Mouse (Mus musculus): Measurements from ENCODE around the gene Klhl31. TPM values are rescaled to one million over a fixed set of nuclear protein-coding genes. Genes with fewer than 3 reads are reported as not detected.
A peak's percentile ranks its signal among the peaks of the same experiment; 100 is the strongest.

Gene Klhl31
- polyA plus RNA-seq, 1 experiment from 2014 or later: 3.5 TPM

- Histone ChIP-seq H3K4me3 (ENCODE audit: low read depth, low read length) (no peak overlapping the region), H3K27me3 (ENCODE audit: control insufficient read depth, insufficient read depth, low read length) (no peaks in the 10 kb centered on the region), H3K9ac (ENCODE audit: low read length) (no peak overlapping the region), H3K4me2 (ENCODE audit: low read depth) (no peak overlapping the region), H3K36me3 (ENCODE audit: control insufficient read depth, insufficient read depth, low read length) (no peaks in the 10 kb centered on the region), H3K27ac (ENCODE audit: low read depth, low read length) (no peak overlapping the region), H3K9me3 (ENCODE audit: control insufficient read depth, low read length) (no peaks in the 10 kb centered on the region), H3K4me1 (ENCODE audit: control insufficient read depth, insufficient read depth, low read length) (no peaks in the 10 kb centered on the region)
- ATAC-seq (ENCODE audit: insufficient read depth, low FRiP score, low TSS enrichment): no peak
- WGBS: 81% methylated on average over 2 of the region's 2 CpGs
- no peak for DNase-seq (ENCODE audit: low spot score)
Measured at GRCm38 (mm10) chr9:77618392-77618791, 17.9 kb upstream of the Klhl31 start.

- H3K27me3 ChIP-seq (ENCODE audit: control insufficient read depth, insufficient read depth, low read length): no peaks in the 10 kb centered on the region
- no peak overlapping the region for H3K4me3 ChIP-seq (ENCODE audit: low read depth, low read length)
- H3K27ac ChIP-seq (ENCODE audit: low read depth, low read length): no peak overlapping the region
- H3K4me2 ChIP-seq (ENCODE audit: low read depth): no peak overlapping the region
- no peak overlapping the region for H3K9ac ChIP-seq (ENCODE audit: low read length)
- no peaks in the 10 kb centered on the region for H3K36me3 ChIP-seq (ENCODE audit: control insufficient read depth, insufficient read depth, low read length)
- H3K4me1 ChIP-seq (ENCODE audit: control insufficient read depth, insufficient read depth, low read length): no peaks in the 10 kb centered on the region
- DNase-seq (ENCODE audit: low spot score) (no peak), ATAC-seq (ENCODE audit: insufficient read depth, low FRiP score, low TSS enrichment) (no peak)
- 85% methylated on average over 6 of the region's 6 CpGs for WGBS
- no peaks in the 10 kb centered on the region for H3K9me3 ChIP-seq (ENCODE audit: control insufficient read depth, low read length)
Measured at GRCm38 (mm10) chr9:77620077-77620476, 16.2 kb upstream of the Klhl31 start.

GRCm38 (mm10) chr9:77620482-77620881 lies 15.8 kb upstream of the Klhl31 start:
- Histone ChIP-seq H3K4me1 (ENCODE audit: control insufficient read depth, insufficient read depth, low read length) (no peaks in the 10 kb centered on the region), H3K36me3 (ENCODE audit: control insufficient read depth, insufficient read depth, low read length) (no peaks in the 10 kb centered on the region), H3K4me2 (ENCODE audit: low read depth) (no peak overlapping the region), H3K27ac (ENCODE audit: low read depth, low read length) (no peak overlapping the region), H3K27me3 (ENCODE audit: control insufficient read depth, insufficient read depth, low read length) (no peaks in the 10 kb centered on the region), H3K9ac (ENCODE audit: low read length) (no peak overlapping the region), H3K9me3 (ENCODE audit: control insufficient read depth, low read length) (no peaks in the 10 kb centered on the region), H3K4me3 (ENCODE audit: low read depth, low read length) (no peak overlapping the region)
- DNase-seq (ENCODE audit: low spot score) (no peak), ATAC-seq (ENCODE audit: insufficient read depth, low FRiP score, low TSS enrichment) (no peak; the same call in 1 of the 2 replicates)
- 53% methylated on average over 2 of the region's 2 CpGs for WGBS

DNA sequence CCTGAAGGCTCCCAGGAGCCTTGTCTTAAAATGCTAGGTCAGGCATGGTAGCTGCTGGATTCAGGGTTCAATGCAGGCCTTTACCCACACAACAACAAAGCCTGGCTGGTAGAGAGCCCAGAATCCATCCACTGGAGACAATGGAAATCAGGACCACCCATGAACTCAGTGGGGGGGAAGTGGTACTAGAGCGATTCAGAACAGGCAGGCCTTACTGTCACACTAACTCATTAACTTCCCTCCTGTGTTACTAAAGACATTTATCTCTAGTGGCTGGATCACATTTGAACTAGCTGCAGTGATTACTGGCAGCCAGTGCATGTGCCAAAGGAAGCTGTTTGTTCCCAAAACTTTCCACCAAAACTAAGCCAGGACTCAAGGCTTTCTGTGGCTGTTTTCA lies 13.4 kb upstream of the Klhl31 start:
- Histone ChIP-seq H3K4me1 (ENCODE audit: control insufficient read depth, insufficient read depth, low read length) (no peaks in the 10 kb centered on the region), H3K36me3 (ENCODE audit: control insufficient read depth, insufficient read depth, low read length) (no peaks in the 10 kb centered on the region), H3K27ac (ENCODE audit: low read depth, low read length) (no peak overlapping the region), H3K4me2 (ENCODE audit: low read depth) (no peak overlapping the region), H3K9me3 (ENCODE audit: control insufficient read depth, low read length) (no peaks in the 10 kb centered on the region), H3K27me3 (ENCODE audit: control insufficient read depth, insufficient read depth, low read length) (no peaks in the 10 kb centered on the region), H3K4me3 (ENCODE audit: low read depth, low read length) (no peak overlapping the region), H3K9ac (ENCODE audit: low read length) (no peak overlapping the region)
- whole genome bisulfite sequencing: 22% methylated on average over 1 of the region's 1 CpGs
- no peak for ATAC-seq (ENCODE audit: insufficient read depth, low FRiP score, low TSS enrichment)
- peak; percentile 15 for DNase-seq (ENCODE audit: low spot score)

DNA sequence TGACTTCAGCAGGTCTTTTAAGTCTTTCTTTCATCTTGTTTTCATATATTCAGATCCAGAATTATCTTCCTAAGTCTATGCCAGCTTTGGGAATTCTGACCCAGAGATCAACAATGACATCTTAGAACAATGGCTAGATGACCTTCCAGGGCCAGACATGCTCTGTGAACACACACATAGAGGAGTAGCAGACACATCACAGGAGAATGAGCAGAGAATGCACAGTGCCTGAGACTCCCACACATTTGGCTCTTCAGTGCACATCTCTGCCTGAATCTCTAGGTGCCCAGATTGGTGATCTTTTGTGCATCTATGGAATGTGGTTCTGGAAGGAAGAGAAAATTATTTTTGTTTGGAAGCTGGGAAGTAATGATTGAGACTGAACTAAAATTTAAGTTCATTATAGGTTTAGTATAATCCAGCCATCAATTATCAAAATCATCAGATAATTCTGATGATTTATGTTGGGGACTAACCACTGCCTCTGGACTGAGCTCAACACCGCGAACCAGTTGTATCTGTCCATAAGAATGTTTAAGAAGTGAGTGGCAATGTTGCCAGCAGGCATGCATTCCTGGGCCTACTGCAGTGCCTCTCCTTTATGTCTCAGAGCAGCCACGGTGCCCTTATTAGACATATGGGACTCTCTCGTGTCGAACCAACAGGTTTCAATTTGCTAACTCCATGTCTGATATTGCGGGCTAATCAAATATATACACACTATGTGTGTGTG lies 12.8 kb upstream of the Klhl31 start:
- WGBS: 93% methylated on average over 6 of the region's 6 CpGs
- Histone ChIP-seq H3K4me2 (ENCODE audit: low read depth) (no peak overlapping the region), H3K9ac (ENCODE audit: low read length) (no peak overlapping the region), H3K36me3 (ENCODE audit: control insufficient read depth, insufficient read depth, low read length) (no peaks in the 10 kb centered on the region), H3K9me3 (ENCODE audit: control insufficient read depth, low read length) (no peaks in the 10 kb centered on the region), H3K27ac (ENCODE audit: low read depth, low read length) (no peak overlapping the region), H3K4me3 (ENCODE audit: low read depth, low read length) (no peak overlapping the region), H3K27me3 (ENCODE audit: control insufficient read depth, insufficient read depth, low read length) (no peaks in the 10 kb centered on the region), H3K4me1 (ENCODE audit: control insufficient read depth, insufficient read depth, low read length) (no peaks in the 10 kb centered on the region)
- ATAC-seq (ENCODE audit: insufficient read depth, low FRiP score, low TSS enrichment) (no peak), DNase-seq (ENCODE audit: low spot score) (no peak)

DNA sequence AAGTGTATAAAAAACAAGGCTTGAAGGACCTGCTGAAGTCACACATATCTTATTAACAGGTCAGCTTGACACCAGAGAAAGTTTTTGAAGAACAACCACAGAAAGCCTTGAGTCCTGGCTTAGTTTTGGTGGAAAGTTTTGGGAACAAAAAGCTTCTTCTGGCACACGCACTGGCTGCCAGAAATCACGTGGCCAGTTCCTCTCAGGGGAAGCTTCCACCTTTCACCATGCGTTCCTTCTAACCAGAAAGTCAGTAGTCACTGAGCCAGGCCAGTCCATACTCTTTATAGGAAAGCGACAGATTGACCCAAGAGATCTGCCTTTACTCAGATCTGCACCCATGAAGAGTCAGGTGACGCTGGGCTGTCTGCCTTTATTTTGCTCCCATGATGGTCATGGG lies 12.1 kb upstream of the Klhl31 start:
- H3K9me3 ChIP-seq (ENCODE audit: control insufficient read depth, low read length): no peaks in the 10 kb centered on the region
- H3K4me1 ChIP-seq (ENCODE audit: control insufficient read depth, insufficient read depth, low read length): no peaks in the 10 kb centered on the region
- no peak for ATAC-seq (ENCODE audit: insufficient read depth, low FRiP score, low TSS enrichment)
- no peaks in the 10 kb centered on the region for H3K36me3 ChIP-seq (ENCODE audit: control insufficient read depth, insufficient read depth, low read length)
- no peak overlapping the region for H3K4me3 ChIP-seq (ENCODE audit: low read depth, low read length)
- no peak overlapping the region for H3K4me2 ChIP-seq (ENCODE audit: low read depth)
- 86% methylated on average over 5 of the region's 5 CpGs for WGBS
- H3K27me3 ChIP-seq (ENCODE audit: control insufficient read depth, insufficient read depth, low read length): no peaks in the 10 kb centered on the region
- DNase-seq (ENCODE audit: low spot score): no peak
- no peak overlapping the region for H3K9ac ChIP-seq (ENCODE audit: low read length)
- no peak overlapping the region for H3K27ac ChIP-seq (ENCODE audit: low read depth, low read length)

DNA sequence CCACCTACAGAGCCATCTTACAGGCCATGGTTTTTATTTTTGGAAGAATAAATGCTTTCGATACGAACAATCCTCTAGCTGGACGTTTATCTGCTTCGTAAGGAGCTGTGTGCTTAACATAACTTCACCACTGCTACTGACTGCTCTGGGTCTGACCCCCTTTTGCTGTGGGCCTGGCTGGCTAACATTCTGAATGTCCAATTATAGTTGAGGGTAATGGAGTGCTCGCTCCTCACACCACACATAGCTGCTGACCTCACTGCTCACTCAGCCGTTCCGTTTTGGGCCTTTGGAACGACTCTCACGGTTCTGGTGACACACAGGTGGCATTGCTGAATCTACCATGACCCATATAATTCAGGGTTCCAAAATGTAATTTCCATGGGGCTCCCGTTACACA lies 7.6 kb upstream of the Klhl31 start:
- WGBS: 88% methylated on average over 10 of the region's 10 CpGs
- H3K4me3 ChIP-seq (ENCODE audit: low read depth, low read length): no peak overlapping the region
- H3K4me2 ChIP-seq (ENCODE audit: low read depth): no peak overlapping the region
- ATAC-seq (ENCODE audit: insufficient read depth, low FRiP score, low TSS enrichment) (no peak), DNase-seq (ENCODE audit: low spot score) (no peak)
- no peaks in the 10 kb centered on the region for H3K4me1 ChIP-seq (ENCODE audit: control insufficient read depth, insufficient read depth, low read length)
- no peaks in the 10 kb centered on the region for H3K9me3 ChIP-seq (ENCODE audit: control insufficient read depth, low read length)
- H3K27me3 ChIP-seq (ENCODE audit: control insufficient read depth, insufficient read depth, low read length): no peaks in the 10 kb centered on the region
- H3K27ac ChIP-seq (ENCODE audit: low read depth, low read length): no peak overlapping the region
- H3K9ac ChIP-seq (ENCODE audit: low read length): no peak overlapping the region
- H3K36me3 ChIP-seq (ENCODE audit: control insufficient read depth, insufficient read depth, low read length): no peaks in the 10 kb centered on the region

- Histone ChIP-seq H3K4me2 (ENCODE audit: low read depth) (no peak overlapping the region), H3K4me3 (ENCODE audit: low read depth, low read length) (no peak overlapping the region), H3K9me3 (ENCODE audit: control insufficient read depth, low read length) (no peaks in the 10 kb centered on the region), H3K36me3 (ENCODE audit: control insufficient read depth, insufficient read depth, low read length) (no peaks in the 10 kb centered on the region), H3K27ac (ENCODE audit: low read depth, low read length) (no peak overlapping the region), H3K4me1 (ENCODE audit: control insufficient read depth, insufficient read depth, low read length) (no peaks in the 10 kb centered on the region), H3K27me3 (ENCODE audit: control insufficient read depth, insufficient read depth, low read length) (no peaks in the 10 kb centered on the region), H3K9ac (ENCODE audit: low read length) (no peak overlapping the region)
- no peak for DNase-seq (ENCODE audit: low spot score)
- WGBS: 87% methylated on average over 5 of the region's 5 CpGs
- ATAC-seq (ENCODE audit: insufficient read depth, low FRiP score, low TSS enrichment): no peak
Measured at GRCm38 (mm10) chr9:77629708-77630107, 6.6 kb upstream of the Klhl31 start.

GRCm38 (mm10) chr9:77630764-77631163 lies 5.5 kb upstream of the Klhl31 start:
- WGBS: 83% methylated on average over 7 of the region's 7 CpGs
- Histone ChIP-seq H3K27me3 (ENCODE audit: control insufficient read depth, insufficient read depth, low read length) (no peaks in the 10 kb centered on the region), H3K4me3 (ENCODE audit: low read depth, low read length) (no peak overlapping the region), H3K36me3 (ENCODE audit: control insufficient read depth, insufficient read depth, low read length) (no peaks in the 10 kb centered on the region), H3K9me3 (ENCODE audit: control insufficient read depth, low read length) (no peaks in the 10 kb centered on the region), H3K27ac (ENCODE audit: low read depth, low read length) (no peak overlapping the region), H3K4me2 (ENCODE audit: low read depth) (no peak overlapping the region), H3K9ac (ENCODE audit: low read length) (no peak overlapping the region), H3K4me1 (ENCODE audit: control insufficient read depth, insufficient read depth, low read length) (no peaks in the 10 kb centered on the region)
- ATAC-seq (ENCODE audit: insufficient read depth, low FRiP score, low TSS enrichment) (no peak), DNase-seq (ENCODE audit: low spot score) (no peak)

Data from neural tube, embryonic 11.5 days (tissue).